Mouse (Mus musculus) hindbrain, embryonic 15.5 days (tissue): Measurements from ENCODE around the gene Meis3. TPM values are rescaled to one million over a fixed set of nuclear protein-coding genes. Genes with fewer than 3 reads are reported as not detected.

Source experiments
- ATAC-seq: fragments of 200-750 bp; cut with Nextera tagmentation; 2 replicates; pipeline ENCODE4 v1.8.0; 2017; ENCODE audit warnings: low read depth, moderate number of reproducible peaks, moderate TSS enrichment; ENCODE audit not compliant: low FRiP score
- H3K27ac ChIP-seq: fragments of 300-500 bp; sonication (generic); replicated peaks from 2 replicates; pipeline ENCODE4 v1.5.1; 2015; ENCODE audit warnings: mild to moderate bottlenecking, inconsistent platforms
- H3K27me3 ChIP-seq: fragments of 300-500 bp; sonication (generic); 2 replicates; pipeline ENCODE4 v1.6.1; 2015; ENCODE audit warnings: control low read depth, inconsistent platforms
- H3K36me3 ChIP-seq: fragments of 300-500 bp; sonication (generic); 2 replicates; pipeline ENCODE4 v1.6.1; 2015; ENCODE audit warnings: control low read depth, inconsistent platforms
- H3K4me1 ChIP-seq: fragments of 300-500 bp; sonication (generic); replicated peaks from 2 replicates; pipeline ENCODE4 v1.6.1; 2015; ENCODE audit warnings: control low read depth, inconsistent platforms
- H3K4me2 ChIP-seq: fragments of 300-500 bp; sonication (generic); 2 replicates; pipeline ENCODE4 v1.6.1; 2015; ENCODE audit warnings: moderate library complexity, mild to moderate bottlenecking, inconsistent platforms
- H3K4me3 ChIP-seq: fragments of 300-500 bp; sonication (generic); 2 replicates; pipeline ENCODE4 v1.5.1; 2015; ENCODE audit warnings: mild to moderate bottlenecking, inconsistent platforms
- H3K9ac ChIP-seq: fragments of 300-500 bp; sonication (generic); 2 replicates; pipeline ENCODE4 v1.6.1; 2015; ENCODE audit warnings: inconsistent platforms
- H3K9me3 ChIP-seq: fragments of 300-500 bp; sonication (generic); 2 replicates; pipeline ENCODE4 v1.6.1; 2016; ENCODE audit warnings: control low read depth, inconsistent platforms
- WGBS: fragments of 180-500 bp; shearing (Covaris S2); methylation state at CpG from one replicate; pipeline ENCODE4 v1.1.7; 2015; 5-methylcytosine and 5-hydroxymethylcytosine counted together
- polyA plus RNA-seq: library from polyadenylated mRNA; unstranded; fragments of >200 nt; fragmentation: Nextera tagmentation; extraction: Ambion mirVana; gene quantifications from 2 replicates; pipeline ENCODE4 v1.2.1, GENCODE M21; 2015

The Meis3 gene
- 120 and 134 TPM in 2 replicates for polyA plus RNA-seq

GRCm38 (mm10) chr7:16174597-16175541 lies at the start of gene Meis3:
Gene Meis3 (plus strand): TSS chr7:16175090.
- Histone ChIP-seq H3K36me3 (peaks cover 23% of the 10 kb centered on the region), H3K4me1 (peaks cover 42% of the 10 kb centered on the region), H3K27ac (peak within 1 kb of the TSS; percentile 72), H3K9ac (peak within 1 kb of the TSS; percentile 73), H3K27me3 (no peaks in the 10 kb centered on the region), H3K4me3 (peak within 1 kb of the TSS; percentile 56), H3K4me2 (peak within 1 kb of the TSS; percentile 82), H3K9me3 (no peaks in the 10 kb centered on the region)
- WGBS, result 0% methylated on average over 37 of the region's 42 CpGs
- peak; percentile 87 for ATAC-seq

DNA sequence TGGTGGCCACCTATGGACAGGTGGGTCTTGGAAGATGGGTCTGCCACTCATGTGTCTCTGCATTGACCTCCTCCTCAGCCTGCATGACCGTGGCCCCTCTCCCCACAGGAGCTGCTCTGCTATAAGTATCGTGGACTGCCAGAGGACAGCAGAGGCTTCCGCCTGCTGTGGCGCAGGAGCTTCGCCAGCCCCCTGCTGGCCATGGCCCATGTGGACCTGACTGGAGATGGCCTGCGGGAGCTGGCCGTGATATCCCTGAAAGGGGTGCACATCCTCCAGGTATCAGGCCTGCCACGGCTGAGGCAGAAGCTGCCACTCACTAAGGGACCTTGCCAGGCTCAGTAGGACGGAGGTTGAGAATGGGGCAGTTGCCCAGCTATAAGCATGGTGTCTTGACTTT lies 49.1 kb upstream of the Meis3 start:
- H3K4me3 ChIP-seq, result no peak overlapping the region
- no peak overlapping the region for H3K27ac ChIP-seq
- H3K4me1 ChIP-seq, result peaks cover 28% of the 10 kb centered on the region
- ATAC-seq, result no peak
- H3K4me2 ChIP-seq, result no peak overlapping the region
- no peaks in the 10 kb centered on the region for H3K36me3 ChIP-seq
- no peak overlapping the region for H3K9ac ChIP-seq
- H3K9me3 ChIP-seq, result no peaks in the 10 kb centered on the region
- 87% methylated on average over 9 of the region's 9 CpGs for WGBS
- H3K27me3 ChIP-seq, result no peaks in the 10 kb centered on the region

- WGBS, result 68% methylated on average over 6 of the region's 6 CpGs
- H3K27me3 ChIP-seq, result no peaks in the 10 kb centered on the region
- ATAC-seq, result no peak
- H3K36me3 ChIP-seq, result no peaks in the 10 kb centered on the region
- no peaks in the 10 kb centered on the region for H3K9me3 ChIP-seq
- H3K4me1 ChIP-seq, result peaks cover 51% of the 10 kb centered on the region
- no peak overlapping the region for H3K27ac ChIP-seq
- H3K4me3 ChIP-seq, result no peak overlapping the region
- H3K4me2 ChIP-seq, result no peak overlapping the region
- no peak overlapping the region for H3K9ac ChIP-seq
These were observed 46.5 kb upstream of the Meis3 start for GRCm38 (mm10) chr7:16128344-16128743.

- no peak for ATAC-seq
- Histone ChIP-seq H3K4me3 (peak overlapping the region; percentile 56), H3K9ac (peak overlapping the region; percentile 69), H3K4me1 (peaks cover 57% of the 10 kb centered on the region), H3K27me3 (no peaks in the 10 kb centered on the region), H3K9me3 (no peaks in the 10 kb centered on the region), H3K36me3 (no peaks in the 10 kb centered on the region), H3K4me2 (peak overlapping the region; percentile 73), H3K27ac (peak overlapping the region; percentile 79)
- 56% methylated on average over 5 of the region's 5 CpGs for WGBS
These were observed 46.0 kb upstream of the Meis3 start for GRCm38 (mm10) chr7:16128899-16129298.

- Histone ChIP-seq H3K4me3 (peak within 1 kb of the TSS; percentile 56), H3K27me3 (no peaks in the 10 kb centered on the region), H3K4me1 (peaks cover 62% of the 10 kb centered on the region), H3K9me3 (no peaks in the 10 kb centered on the region), H3K9ac (peak within 1 kb of the TSS; percentile 69), H3K36me3 (no peaks in the 10 kb centered on the region), H3K4me2 (peak within 1 kb of the TSS; percentile 73), H3K27ac (peak within 1 kb of the TSS; percentile 79)
- ATAC-seq, result peak; percentile 90
- 2% methylated on average over 12 of the region's 12 CpGs for WGBS
These were observed 45.5 kb upstream of the Meis3 start, which contains the start of gene Slc8a2 for GRCm38 (mm10) chr7:16129421-16129845. Gene Slc8a2 (plus strand): TSS chr7:16129826.

DNA sequence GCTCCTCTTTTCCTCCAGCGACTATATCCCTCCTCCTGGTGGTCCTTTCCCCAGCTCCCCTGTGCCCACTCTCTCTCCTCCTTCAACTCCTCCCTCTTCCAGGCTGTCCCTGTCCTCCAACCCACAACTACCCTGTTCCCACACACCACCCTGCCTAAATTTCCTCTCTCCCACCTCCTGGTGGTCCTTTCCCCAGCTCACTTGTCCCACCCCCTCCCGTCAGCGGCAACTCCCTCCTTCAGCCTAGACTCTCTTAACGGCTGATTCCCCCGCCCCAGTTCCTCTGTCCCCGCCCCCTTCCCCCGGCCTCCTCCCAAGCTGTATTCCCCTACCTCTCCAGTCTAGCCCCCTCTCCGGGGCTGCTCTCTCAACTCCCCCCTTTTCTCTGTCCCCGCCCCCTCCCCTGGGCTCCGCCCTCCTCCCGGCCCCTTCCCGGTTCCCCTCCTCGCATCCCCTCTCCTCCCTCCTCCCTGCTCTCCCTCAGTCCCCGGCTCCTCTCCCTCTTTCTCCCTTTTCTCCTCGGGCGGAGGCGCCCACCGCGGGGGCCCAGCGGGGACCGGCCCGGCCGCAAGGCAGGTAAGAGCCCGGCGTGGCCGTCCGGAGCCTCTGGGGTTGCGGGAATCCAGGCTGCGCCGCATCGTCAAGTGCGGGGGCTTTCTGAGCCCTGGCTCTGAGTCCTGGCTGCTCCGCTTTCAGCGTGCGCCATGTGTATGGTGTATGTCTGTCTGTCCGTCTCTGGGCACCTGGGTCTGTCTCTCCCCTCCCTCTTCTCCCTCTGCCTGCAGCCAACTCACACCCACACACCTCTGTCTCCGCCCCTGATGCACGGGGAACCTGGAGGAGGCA lies 44.8 kb upstream of the Meis3 start:
- H3K4me1 ChIP-seq, result peaks cover 68% of the 10 kb centered on the region
- 2% methylated on average over 36 of the region's 38 CpGs for WGBS
- no peaks in the 10 kb centered on the region for H3K9me3 ChIP-seq
- no peaks in the 10 kb centered on the region for H3K36me3 ChIP-seq
- peak overlapping the region; percentile 56 for H3K4me3 ChIP-seq
- H3K4me2 ChIP-seq, result peak overlapping the region; percentile 73
- peak; percentile 88 for ATAC-seq
- H3K27ac ChIP-seq, result peak overlapping the region; percentile 79
- H3K9ac ChIP-seq, result peak overlapping the region; percentile 69
- H3K27me3 ChIP-seq, result no peaks in the 10 kb centered on the region

GRCm38 (mm10) chr7:16130956-16131634 lies 43.8 kb upstream of the Meis3 start:
- peak overlapping the region; percentile 69 for H3K9ac ChIP-seq
- WGBS, result 32% methylated on average over 13 of the region's 13 CpGs
- peak overlapping the region; percentile 79 for H3K27ac ChIP-seq
- peaks cover 69% of the 10 kb centered on the region for H3K4me1 ChIP-seq
- H3K4me2 ChIP-seq, result peak overlapping the region; percentile 73
- no peaks in the 10 kb centered on the region for H3K27me3 ChIP-seq
- no peak for ATAC-seq
- H3K36me3 ChIP-seq, result no peaks in the 10 kb centered on the region
- no peaks in the 10 kb centered on the region for H3K9me3 ChIP-seq
- H3K4me3 ChIP-seq, result peak overlapping the region; percentile 56

- no peak overlapping the region for H3K27ac ChIP-seq
- 11% methylated on average over 7 of the region's 7 CpGs for WGBS
- no peak for ATAC-seq
- no peaks in the 10 kb centered on the region for H3K27me3 ChIP-seq
- H3K4me3 ChIP-seq, result no peak overlapping the region
- H3K9ac ChIP-seq, result no peak overlapping the region
- no peaks in the 10 kb centered on the region for H3K36me3 ChIP-seq
- H3K4me2 ChIP-seq, result peak overlapping the region; percentile 73
- no peaks in the 10 kb centered on the region for H3K9me3 ChIP-seq
- peaks cover 69% of the 10 kb centered on the region for H3K4me1 ChIP-seq
These were observed 42.7 kb upstream of the Meis3 start for GRCm38 (mm10) chr7:16132161-16132581.

DNA sequence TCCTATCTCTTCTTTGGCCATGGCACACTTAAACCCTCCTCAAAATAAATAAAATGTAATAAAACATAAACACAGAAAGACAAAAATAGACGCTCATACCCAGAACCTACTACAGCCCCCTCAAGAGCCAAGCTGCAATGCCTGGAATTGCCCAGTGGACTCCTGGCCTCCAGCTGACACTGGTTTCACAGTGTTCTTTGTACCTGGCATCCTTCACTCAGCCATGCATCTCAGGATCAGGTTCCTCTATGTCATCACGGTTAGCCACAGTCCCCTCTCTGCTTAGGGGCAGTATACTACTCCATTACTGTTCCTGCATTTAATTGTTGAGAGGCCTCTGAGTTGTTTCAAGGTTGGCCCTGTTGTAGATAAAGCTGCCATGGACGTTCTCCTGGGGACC lies 42.0 kb upstream of the Meis3 start:
- WGBS, result 71% methylated on average over 3 of the region's 3 CpGs
- ATAC-seq, result no peak

GRCm38 (mm10) chr7:16133691-16134090 lies 41.2 kb upstream of the Meis3 start:
- no peaks in the 10 kb centered on the region for H3K9me3 ChIP-seq
- no peak overlapping the region for H3K9ac ChIP-seq
- H3K27ac ChIP-seq, result no peak overlapping the region
- no peaks in the 10 kb centered on the region for H3K27me3 ChIP-seq
- H3K4me1 ChIP-seq, result peaks cover 57% of the 10 kb centered on the region
- WGBS, result 78% methylated on average over 9 of the region's 9 CpGs
- no peak for ATAC-seq
- H3K4me2 ChIP-seq, result no peak overlapping the region
- H3K36me3 ChIP-seq, result no peaks in the 10 kb centered on the region
- H3K4me3 ChIP-seq, result no peak overlapping the region

More for the DNA sequence above, 42.0 kb upstream of the Meis3 start:
- H3K27ac ChIP-seq, result no peak overlapping the region
- no peaks in the 10 kb centered on the region for H3K36me3 ChIP-seq
- peaks cover 65% of the 10 kb centered on the region for H3K4me1 ChIP-seq
- no peak overlapping the region for H3K9ac ChIP-seq
- H3K9me3 ChIP-seq, result no peaks in the 10 kb centered on the region
- H3K4me2 ChIP-seq, result no peak overlapping the region
- no peak overlapping the region for H3K4me3 ChIP-seq
- H3K27me3 ChIP-seq, result no peaks in the 10 kb centered on the region

DNA sequence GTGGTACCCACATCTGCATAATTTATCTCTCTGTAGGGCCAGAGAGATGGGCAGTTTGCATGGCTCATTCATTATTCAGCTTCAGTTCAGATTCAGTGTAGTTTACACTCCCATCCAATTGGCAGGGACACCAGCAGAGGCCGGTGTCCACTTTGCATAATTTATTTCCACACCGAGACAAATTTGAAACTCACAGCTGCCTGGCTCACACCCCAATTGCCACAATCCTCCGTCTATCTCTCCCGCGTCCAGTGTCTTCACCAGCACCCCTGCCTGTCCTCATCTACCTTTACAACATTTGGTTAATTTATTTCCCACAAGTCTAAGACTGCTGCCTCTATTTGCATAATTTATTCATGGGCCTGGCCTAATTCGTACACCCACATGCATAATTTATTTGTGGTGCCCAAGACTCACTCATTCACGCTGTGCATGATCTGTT lies 39.9 kb upstream of the Meis3 start:
- ATAC-seq, result peak; percentile 9; the same call in 1 of the 2 replicates
- H3K4me2 ChIP-seq, result peak overlapping the region; percentile 26
- peaks cover 48% of the 10 kb centered on the region for H3K4me1 ChIP-seq
- no peaks in the 10 kb centered on the region for H3K27me3 ChIP-seq
- H3K4me3 ChIP-seq, result 0 out of 2 replicates have a peak overlapping the region, but pooled peaks have one; percentile 8
- WGBS, result 12% methylated on average over 7 of the region's 7 CpGs
- H3K36me3 ChIP-seq, result no peaks in the 10 kb centered on the region
- H3K9me3 ChIP-seq, result no peaks in the 10 kb centered on the region
- H3K9ac ChIP-seq, result no peak overlapping the region
- peak overlapping the region; percentile 45; the same call in 1 of the 2 replicates for H3K27ac ChIP-seq
